Mouse (Mus musculus): ENCODE measurements at regions not wholly inside any gene's neighbourhood (a gene's known extent, or its start where the extent isn't known, plus 50 kb on each side); places are given as distances from the start of the nearest gene placed in this dataset.
"Not testable (repeated sequence)": the region's sequence is repeated elsewhere in the genome, so short reads cannot be mapped to it uniquely, and the experiment has no call there.

DNA sequence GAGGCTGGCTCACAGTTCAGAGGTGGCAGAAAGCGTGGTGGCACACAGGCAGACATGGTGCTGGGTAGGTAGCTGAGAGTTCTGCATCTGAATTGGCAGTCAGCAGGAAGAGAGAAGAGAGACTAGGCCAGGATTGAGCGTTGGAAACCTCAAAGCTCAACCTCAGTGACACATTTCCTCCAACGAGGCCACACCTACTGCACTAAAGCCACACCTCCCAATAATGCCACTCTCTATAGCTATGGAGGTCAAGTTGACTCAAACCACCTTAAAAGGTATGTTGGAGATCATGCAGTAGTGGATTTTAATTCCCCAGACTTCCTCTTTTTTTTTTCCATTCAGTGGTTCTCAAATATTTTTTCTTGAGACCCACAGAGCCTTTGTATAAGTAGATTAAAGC, 57.1 kb downstream of the Ccdc54 start:
- no peak for DNase-seq (ENCODE audit: low spot score in 2 of 2)

DNA sequence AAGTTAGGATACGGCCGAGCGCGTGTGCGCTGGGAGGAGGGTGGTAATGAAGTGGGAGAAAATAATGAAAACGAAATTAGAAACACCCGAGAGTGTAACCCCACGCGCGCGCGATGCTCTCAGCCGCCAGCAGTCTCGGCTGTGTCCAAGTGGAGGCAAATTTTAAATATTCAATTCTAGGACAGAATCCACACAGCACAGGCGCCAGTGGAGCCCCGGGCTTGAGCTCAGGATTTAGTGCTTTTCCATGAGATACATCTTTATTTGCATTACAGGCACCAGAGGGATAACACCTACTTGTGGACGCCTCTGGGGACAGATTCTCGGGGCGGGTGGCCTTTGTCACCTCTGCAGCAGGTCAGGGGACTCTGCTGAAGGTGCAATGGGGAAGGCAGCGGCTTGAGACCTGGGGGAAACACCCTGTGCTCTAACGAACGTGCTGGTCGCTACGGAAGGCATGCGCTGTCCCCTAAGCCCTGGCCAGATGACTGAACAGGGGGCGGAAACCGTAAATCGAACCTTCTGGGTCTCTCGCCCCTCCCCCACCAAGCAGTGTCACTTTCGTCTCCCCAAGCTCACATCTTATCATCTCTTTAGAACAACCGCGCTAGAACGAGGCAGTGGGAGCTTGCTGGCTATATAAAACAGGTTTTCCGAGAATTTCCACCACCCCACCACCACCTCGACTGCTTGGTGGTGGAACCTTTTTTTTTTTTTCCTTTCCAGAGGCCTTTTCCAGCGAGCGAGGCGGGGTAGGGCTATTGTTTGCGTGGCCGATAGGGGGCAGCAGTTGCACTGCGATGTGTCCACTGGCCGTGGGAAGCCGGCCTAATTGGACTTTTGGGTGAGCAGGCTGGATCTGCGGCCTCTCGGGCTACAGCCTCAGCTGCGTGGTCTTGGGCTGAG, 61.2 kb downstream of the Ccdc54 start:
- peak; percentile 64 to 83 for DNase-seq (ENCODE audit: low spot score in 2 of 2)

DNA sequence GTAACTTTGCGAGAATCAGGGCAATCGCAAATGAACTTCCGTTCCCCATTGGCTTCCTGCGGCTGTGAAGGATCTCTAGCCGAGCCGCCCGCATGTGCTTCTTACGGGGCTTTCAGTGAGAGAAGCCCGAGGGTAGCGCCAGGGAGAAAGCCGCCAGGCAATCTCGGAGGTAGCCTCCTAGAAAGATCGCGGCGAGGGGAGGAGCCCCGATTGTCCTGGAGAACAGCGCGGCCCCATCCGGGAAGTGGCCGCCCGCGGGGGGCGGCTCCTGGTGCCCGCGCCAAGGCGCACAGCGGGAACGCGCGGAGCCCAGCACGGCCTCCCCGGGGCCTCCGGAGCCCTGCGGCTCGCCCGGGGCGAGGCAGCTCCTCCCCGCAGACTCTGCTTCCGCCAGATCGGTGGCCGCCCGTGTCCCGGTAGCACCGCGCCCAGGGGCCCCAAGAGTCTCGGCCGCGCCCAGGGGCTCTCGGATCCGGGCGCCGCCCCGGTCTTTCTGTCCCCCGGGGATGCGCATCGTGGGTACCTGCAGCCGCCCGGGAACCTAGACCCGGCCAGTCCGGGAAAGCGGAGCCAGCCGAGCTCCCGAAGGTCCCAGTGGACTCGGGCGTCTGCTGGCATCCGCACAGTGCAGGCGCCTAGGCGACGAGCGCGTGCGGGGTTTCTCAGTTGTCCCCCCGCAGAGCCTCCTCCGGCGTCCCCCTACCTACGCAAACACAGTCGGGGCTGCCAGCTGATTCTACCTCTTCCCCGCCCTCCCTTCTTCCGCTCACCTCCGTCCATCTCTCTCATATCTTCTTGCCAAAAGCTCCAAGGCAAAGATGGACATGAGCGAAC, 62.1 kb downstream of the Ccdc54 start:
- DNase-seq (ENCODE audit: low spot score in 2 of 2), result peak; percentile 24 to 48

DNA sequence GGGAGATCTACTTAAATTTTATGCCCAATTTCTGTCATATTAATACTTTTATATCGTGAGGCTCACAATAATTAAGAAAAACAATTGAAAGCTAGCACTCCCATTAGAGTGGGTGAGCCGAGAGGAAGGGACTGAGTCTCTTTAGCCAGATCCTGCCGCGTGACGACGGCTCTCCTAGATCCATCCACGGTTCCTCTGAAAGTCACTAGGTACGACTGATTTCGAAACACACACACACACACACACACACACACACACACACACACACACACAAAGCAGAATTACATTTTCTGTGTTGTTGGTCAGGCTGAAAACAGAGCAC, 62.6 kb downstream of the Ccdc54 start:
- no peak for DNase-seq (ENCODE audit: low spot score in 2 of 2)

DNA sequence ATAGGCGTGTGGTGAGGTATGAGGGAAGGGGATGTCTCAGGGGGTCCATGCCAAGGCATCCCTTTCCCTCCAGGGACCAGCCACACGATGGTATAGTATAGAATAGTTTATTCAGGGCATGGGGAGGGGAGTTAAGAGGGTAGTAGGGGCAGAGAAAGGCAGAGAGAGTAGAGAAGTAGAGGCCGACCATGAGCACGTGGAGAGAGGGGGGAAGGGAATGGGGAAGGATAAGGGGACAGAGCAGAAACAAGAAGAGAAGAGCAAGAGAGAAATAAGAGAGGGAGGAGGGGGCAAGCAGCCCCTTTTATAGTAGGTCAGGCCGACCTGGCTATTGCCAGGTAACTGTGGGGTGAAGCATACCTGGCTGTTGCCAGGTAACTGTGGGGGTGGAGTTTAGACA, 64.0 kb downstream of the Ccdc54 start:
- not testable (repeated sequence) for DNase-seq (ENCODE audit: low spot score in 2 of 2)

DNA sequence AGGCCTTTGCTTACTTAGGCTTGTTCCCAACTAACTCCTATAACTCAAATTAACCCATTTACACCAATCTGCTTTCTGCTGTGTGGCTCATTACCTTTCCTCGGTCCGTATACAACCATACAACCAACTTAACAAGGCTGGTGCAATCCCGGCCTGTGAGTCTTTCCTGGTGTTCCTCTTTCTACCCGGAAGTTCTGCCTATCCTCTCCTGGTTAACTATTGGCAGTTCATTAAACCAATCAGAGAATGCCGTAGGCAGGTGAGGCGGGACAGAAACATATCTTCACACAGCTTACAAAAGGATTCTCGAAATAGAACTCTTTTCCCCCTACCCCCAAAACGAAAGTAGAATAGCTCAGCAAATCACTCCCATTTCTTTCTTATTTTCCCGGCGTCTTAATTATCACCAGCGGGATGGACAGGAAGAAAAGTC, 65.0 kb downstream of the Ccdc54 start:
- DNase-seq (ENCODE audit: low spot score in 2 of 2), result no peak

DNA sequence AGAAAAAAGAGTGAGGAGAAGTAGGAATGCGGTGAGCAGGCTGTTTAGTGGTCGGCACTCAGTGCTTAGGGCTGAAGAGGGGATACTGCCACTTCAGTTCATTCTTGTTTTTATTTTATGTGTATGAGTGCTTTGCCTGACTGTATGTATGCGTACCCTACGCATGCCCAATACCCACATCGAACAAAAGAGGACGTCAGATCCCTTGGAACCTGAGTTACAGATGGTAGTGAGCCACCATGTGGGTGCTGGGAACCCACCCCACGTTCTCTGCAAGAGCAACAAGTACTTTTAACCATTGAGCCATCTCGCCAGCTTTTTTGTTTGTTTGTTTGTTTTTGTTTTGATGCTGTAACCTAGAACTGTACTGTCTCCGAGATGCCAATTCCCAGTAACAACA, 65.5 kb downstream of the Ccdc54 start:
- DNase-seq (ENCODE audit: low spot score in 2 of 2), result no peak

DNA sequence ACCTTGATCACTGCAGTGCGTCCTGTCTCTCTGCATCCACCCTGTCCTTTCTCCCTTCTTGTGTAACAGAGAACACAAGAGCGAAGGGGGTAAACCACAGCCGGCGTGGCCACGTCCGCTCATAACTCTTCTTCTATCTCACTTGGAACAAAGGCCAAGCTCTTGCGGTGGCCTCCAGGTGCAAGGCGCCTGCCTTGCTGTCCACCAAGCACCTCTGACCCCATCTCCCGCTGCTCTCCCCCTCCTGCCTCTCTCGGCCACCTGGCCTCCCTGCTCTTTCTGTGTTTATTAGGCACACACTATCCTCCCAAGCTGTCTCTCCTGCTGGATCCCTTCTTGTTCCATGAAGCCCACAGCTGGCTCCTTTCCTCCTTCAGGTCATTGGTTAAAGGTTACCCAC, 71.3 kb downstream of the Ccdc54 start:
- no peak for DNase-seq (ENCODE audit: low spot score in 2 of 2)

DNA sequence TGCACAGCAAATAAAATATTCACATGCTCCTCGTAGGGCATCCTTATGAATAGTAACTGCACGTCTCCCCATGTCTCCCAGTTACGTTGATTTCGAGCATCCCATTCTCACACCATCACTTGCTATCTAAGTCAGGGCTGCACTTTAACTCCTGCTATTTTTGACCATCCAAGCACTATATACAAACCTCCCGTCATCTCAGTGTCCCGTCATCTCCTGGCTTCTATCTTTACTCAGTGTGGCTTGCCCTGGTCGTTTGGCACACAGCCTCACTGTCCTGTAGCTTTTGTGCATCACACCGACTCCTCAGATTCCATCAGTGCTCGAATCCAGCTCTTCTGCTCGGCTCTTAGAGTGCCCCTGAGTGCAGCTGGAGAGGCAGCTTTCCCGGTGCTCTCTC, 74.4 kb downstream of the Ccdc54 start:
- DNase-seq (ENCODE audit: low spot score in 2 of 2), result no peak

DNA sequence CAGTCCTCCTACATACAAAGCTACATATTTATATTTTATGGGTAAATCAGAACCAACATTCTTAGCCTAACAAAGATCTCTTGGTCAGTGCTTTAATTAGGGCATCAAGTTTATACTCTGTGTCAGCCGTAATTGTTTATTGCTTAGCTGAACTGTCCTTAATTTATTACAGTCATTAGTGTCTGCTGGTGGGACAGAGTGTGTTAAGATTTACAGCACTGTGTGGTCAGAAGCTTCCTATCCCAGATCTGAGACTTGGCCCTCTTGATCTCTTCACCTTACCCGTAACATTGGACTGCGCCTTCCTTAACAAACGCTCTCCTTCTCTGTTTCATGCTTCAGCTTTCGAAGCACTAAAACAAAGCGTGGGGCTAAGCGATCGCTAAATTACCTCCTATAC, 75.9 kb downstream of the Ccdc54 start:
- DNase-seq (ENCODE audit: low spot score in 2 of 2), result no peak

DNA sequence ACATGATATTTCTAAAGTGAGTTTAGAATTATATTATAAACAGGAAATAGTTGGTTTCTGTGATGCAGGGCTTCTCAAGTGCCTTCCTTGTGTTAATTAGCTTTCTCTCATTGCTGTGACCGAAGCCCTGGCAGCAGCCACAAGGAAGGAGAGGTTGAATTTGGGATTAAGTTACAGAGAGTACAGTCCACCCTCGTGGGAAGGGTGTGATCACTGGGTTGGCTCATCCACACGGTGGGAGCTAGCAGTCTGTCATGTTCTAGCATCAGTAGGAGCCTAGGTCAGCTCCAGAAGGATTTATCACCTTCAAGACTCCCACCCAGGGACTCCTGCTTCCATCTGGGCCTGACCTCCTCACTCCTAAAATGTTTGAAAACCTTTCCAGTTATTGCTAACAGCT, 78.9 kb downstream of the Ccdc54 start:
- no peak for DNase-seq (ENCODE audit: low spot score in 2 of 2)

DNA sequence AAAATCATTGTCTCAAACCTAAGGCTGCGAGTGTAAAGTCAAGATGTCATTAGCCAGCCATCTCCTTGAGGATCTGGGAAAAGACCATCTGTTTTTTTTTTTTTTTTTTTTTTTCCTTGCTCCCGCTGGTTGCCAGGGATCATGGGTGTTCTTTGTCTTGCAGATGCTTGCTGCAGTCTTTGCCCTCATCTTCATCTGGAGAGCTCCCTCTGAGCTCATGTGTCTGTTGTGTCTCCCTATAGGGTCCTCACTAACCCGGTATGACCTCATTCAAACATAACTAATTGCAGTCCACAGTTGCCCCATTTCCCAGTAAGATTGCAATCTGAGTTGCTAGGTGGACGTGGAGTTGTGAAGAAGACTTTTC, 77.3 kb upstream of the Bbx start:
- no peak for DNase-seq (ENCODE audit: low spot score in 2 of 2)

DNA sequence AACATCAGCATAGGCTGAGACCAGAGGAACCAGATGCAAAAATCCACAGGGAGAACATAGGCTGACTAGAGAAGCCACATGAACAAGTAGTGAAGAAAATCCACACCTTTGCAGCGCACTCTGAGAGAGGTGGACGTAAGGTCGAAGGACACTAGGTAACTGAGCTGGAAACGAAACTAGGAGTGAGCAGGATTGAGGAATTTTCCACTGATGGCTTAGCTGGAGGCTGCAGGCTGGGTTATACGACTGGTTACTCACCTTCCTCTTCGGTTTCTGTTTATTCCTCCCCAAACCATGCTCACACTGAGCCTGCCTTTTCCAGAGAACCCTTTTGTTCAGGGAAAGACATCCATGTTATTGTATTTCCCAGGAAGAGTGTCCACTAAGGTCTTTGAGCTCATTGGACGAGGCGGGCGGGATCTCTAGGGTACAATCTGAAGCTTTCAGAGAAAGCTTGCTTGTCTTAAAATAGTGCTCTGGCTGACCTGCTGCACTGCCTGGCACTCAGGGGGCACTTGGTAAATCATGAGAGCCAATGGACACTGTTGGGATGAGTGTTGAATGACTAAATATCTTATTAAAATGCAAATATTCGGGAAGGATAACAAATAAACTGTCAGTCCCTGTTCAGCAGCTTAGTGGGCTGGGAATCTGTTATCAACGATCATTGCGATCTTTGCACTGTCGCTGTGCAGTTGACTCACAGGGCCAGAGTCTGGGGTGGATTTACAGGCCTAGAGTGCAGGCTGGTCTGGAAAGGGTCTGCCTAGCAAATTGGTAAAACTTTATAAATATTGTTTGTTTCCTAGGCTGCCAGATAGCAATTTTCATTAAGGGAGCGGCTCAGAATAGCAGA, 76.7 kb upstream of the Bbx start:
- no peak for DNase-seq (ENCODE audit: low spot score in 2 of 2)

DNA sequence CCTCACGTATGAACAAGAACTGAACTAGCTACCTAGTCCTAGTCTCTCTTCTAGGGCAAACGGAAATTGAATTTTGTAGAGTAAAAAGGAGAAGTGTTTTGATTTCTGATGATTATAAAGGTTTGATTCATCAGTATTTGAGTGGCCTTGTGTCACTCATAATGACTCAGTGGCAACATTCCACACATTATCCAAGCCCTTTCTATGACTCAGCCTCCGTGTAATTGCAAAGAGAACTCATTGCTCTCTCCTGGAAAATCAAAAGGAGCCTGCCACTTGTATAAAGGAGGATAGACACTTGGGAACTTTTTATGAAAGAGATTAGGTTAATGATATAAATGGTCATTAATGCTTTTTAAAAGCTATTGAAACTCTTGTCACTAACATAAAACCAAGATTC, 72.4 kb upstream of the Bbx start:
- DNase-seq (ENCODE audit: low spot score in 2 of 2), result no peak

DNA sequence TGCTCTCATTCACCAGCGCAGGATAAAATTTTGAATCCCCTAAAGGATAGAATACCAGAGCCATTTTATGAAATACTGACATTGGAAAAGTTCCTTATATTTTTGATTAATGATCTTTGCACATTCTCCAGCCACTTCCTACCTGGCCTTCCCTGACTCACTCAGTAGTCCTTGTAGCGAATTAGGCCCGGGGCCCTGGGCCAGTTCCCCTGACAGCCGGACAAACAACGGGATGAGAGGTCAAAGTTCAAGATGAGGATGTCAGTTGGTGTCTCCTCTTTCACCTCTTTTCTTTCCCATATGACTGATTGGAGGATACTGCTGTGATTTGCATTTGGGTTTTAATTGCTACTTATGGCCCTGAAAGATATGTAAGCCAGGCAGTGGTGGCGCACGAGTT, 66.7 kb upstream of the Bbx start:
- DNase-seq (ENCODE audit: low spot score in 2 of 2), result no peak

DNA sequence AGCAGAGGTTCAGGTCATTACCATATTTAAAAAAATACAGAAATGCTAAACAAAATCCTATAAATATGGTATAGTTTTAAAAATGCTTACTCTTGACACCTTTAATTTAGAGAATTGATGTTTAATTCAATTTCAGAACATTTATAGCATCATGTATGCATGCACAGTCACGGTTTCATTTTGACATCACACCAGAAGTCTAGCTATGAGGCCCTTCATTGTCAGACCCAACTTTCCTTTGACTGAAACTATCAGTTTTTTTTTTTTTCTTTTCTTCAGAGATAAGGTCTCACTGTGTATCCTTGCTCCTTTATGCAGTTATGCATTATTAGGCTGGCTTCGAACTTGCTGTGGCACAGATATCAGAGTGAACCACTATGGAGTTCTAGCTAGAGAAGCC, 61.5 kb upstream of the Bbx start:
- DNase-seq (ENCODE audit: low spot score in 2 of 2), result no peak

DNA sequence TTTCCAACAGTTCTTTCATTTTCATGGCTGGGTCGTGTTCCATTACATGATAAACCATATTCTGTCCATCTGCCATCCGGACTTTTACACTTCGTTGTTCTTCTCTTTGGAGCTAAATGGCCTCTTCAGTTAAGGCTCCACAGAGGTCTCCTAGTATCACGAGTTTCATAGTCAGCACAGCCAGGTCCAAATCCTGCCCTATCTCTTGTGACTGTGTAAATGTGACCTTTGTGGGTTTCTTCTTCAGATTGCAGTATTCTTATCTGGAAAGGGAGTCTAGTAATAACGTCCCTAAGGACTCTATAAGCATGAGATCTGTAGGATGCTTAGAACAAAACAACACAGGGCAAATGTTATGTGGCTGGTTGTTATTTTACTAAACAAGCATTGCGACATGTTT, 57.1 kb upstream of the Bbx start:
- no peak for DNase-seq (ENCODE audit: low spot score in 2 of 2)

DNA sequence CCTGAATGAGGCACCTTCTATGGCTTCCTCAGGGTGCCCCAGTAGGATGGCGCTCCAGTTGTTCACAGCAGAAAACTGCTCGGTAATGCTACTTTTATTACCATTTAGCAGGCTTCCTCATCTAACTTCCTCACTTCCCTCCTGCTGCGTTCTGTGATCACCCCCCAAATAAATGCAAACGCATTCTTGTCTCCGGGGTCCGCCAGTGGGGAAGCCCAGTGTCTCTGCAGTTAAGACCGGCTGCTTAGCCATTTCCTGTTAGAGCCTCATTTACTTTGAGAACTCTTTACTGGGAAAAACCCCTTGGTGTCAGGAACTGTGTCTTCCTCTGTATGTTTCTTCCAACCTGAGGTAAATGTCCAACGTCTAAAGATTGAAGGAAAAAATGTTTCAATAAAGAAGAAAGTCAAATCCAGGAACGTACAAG, 50.2 kb upstream of the Bbx start:
- DNase-seq (ENCODE audit: low spot score in 2 of 2), result no peak

Measured in frontal cortex, postnatal 14 days (tissue).